Mouse (Mus musculus) heart, embryonic 14.5 days (tissue): ENCODE data around the gene Mndal. TPM values are rescaled to one million over a fixed set of nuclear protein-coding genes. Genes with fewer than 3 reads are reported as not detected.
"Not testable (repeated sequence)": the region's sequence is repeated elsewhere in the genome, so short reads cannot be mapped to it uniquely, and the experiment has no call there.

ENCODE experiments used
- ATAC-seq: fragments of 200-750 bp; cut with Nextera tagmentation; 2 replicates; pipeline ENCODE4 v1.8.0; 2017; ENCODE audit warnings: low read depth, moderate TSS enrichment; ENCODE audit not compliant: insufficient number of reproducible peaks, insufficient read depth, low FRiP score
- H3K27ac ChIP-seq, 2 experiments: fragments of 200-500 bp in 1 of 2; fragments of 300-500 bp in 1 of 2; sonication (generic) in 1 of 2; replicated peaks in 1 of 2; 2 replicates each; pipeline ENCODE4 v1.5.1; 2012 to 2014; ENCODE audit warnings: low read depth in 2 of 2, low read length in 2 of 2, control low read depth in 1 of 2, mild to moderate bottlenecking in 1 of 2, mixed read lengths in 1 of 2; ENCODE audit not compliant: control insufficient read depth in 1 of 2, insufficient read depth in 1 of 2
- H3K27me3 ChIP-seq: fragments of 300-500 bp; sonication (generic); 2 replicates; pipeline ENCODE4 v1.6.1; 2014; ENCODE audit warnings: mild to moderate bottlenecking, low read length, control low read depth; ENCODE audit not compliant: control insufficient read depth, insufficient read depth
- H3K36me3 ChIP-seq: fragments of 300-500 bp; sonication (generic); 2 replicates; pipeline ENCODE4 v1.6.1; 2014; ENCODE audit warnings: mild to moderate bottlenecking, control low read depth, low read length, mixed read lengths; ENCODE audit not compliant: control insufficient read depth, insufficient read depth
- H3K4me1 ChIP-seq, 2 experiments: fragments of 200-500 bp in 1 of 2; fragments of 300-500 bp in 1 of 2; sonication (generic) in 1 of 2; 2 replicates each; pipeline ENCODE4 v1.6.1; 2012 to 2014; ENCODE audit warnings: low read length in 2 of 2, control low read depth in 1 of 2, mixed read lengths in 1 of 2; ENCODE audit not compliant: control insufficient read depth in 2 of 2, insufficient read depth in 2 of 2
- H3K4me2 ChIP-seq: fragments of 300-500 bp; sonication (generic); 2 replicates; pipeline ENCODE4 v1.6.1; 2014; ENCODE audit warnings: mild to moderate bottlenecking, low read length
- H3K4me3 ChIP-seq, 2 experiments: fragments of 200-500 bp in 1 of 2; fragments of 300-500 bp in 1 of 2; sonication (generic) in 1 of 2; 2 replicates each; pipeline ENCODE4 v1.5.1; 2012 to 2014; ENCODE audit warnings: low read length in 2 of 2, mild to moderate bottlenecking in 2 of 2, control low read depth in 1 of 2, low read depth in 1 of 2, moderate library complexity in 1 of 2; ENCODE audit not compliant: control insufficient read depth in 1 of 2, insufficient read depth in 1 of 2
- H3K9ac ChIP-seq: fragments of 300-500 bp; sonication (generic); 2 replicates; pipeline ENCODE4 v1.6.1; 2014; ENCODE audit warnings: mild to moderate bottlenecking, low read length
- H3K9me3 ChIP-seq: fragments of 300-500 bp; sonication (generic); 2 replicates; pipeline ENCODE4 v1.6.1; 2016; ENCODE audit warnings: low read length, control low read depth; ENCODE audit not compliant: control insufficient read depth
- WGBS: fragments of 180-500 bp; shearing (Covaris S2); extraction: QIAGEN DNeasy Blood & Tissue Kit; methylation state at CpG from one replicate; pipeline ENCODE4 v1.1.7; 2014; 5-methylcytosine and 5-hydroxymethylcytosine counted together
- polyA plus RNA-seq: library from polyadenylated mRNA; unstranded; fragments of >200 nt; fragmentation: Nextera tagmentation; extraction: Ambion mirVana; gene quantifications from 2 replicates; pipeline ENCODE4 v1.2.1, GENCODE M21; 2014

Gene Mndal
- polyA plus RNA-seq, 1 experiment from 2014 or later: 3.1 TPM

GRCm38 (mm10) chr1:173913256-173913791 lies 29.0 kb downstream of the Mndal start:
- ATAC-seq, H3K27ac ChIP-seq, H3K4me2 ChIP-seq, H3K4me3 ChIP-seq, H3K9ac ChIP-seq, H3K9me3 ChIP-seq, H3K4me1 ChIP-seq, H3K36me3 ChIP-seq, H3K27me3 ChIP-seq: not testable (repeated sequence)

- 66% methylated on average over 6 of the region's 6 CpGs for WGBS
- H3K36me3 ChIP-seq, H3K27ac ChIP-seq, ATAC-seq, H3K4me2 ChIP-seq, H3K27me3 ChIP-seq, H3K9me3 ChIP-seq, H3K4me1 ChIP-seq, H3K9ac ChIP-seq, H3K4me3 ChIP-seq: not testable (repeated sequence)
Observed at GRCm38 (mm10) chr1:173912548-173913255, 29.6 kb downstream of the Mndal start, which contains the start of gene Ifi211. TSS of gene Ifi211 (minus strand) at chr1:173913046.

- Histone ChIP-seq H3K36me3 (no peaks in the 10 kb centered on the region), H3K4me3 (no peak overlapping the region), H3K27me3 (no peaks in the 10 kb centered on the region), H3K27ac (no peak overlapping the region), H3K4me2 (no peak overlapping the region), H3K9me3 (no peaks in the 10 kb centered on the region), H3K4me1 (no peaks in the 10 kb centered on the region), H3K9ac (no peak overlapping the region)
- WGBS: 84% methylated on average over 2 of the region's 2 CpGs
- ATAC-seq: no peak
Observed at GRCm38 (mm10) chr1:173911808-173912464, 30.4 kb downstream of the Mndal start.

- not testable (repeated sequence) for H3K36me3 ChIP-seq, H3K9ac ChIP-seq, ATAC-seq, H3K9me3 ChIP-seq, H3K4me3 ChIP-seq, H3K4me2 ChIP-seq, H3K27ac ChIP-seq, H3K4me1 ChIP-seq, H3K27me3 ChIP-seq
Observed at GRCm38 (mm10) chr1:173908390-173908789, 33.9 kb downstream of the Mndal start.

GRCm38 (mm10) chr1:173905885-173906284 lies 36.4 kb downstream of the Mndal start:
- 79% methylated on average over 4 of the region's 4 CpGs for WGBS
- H3K9ac ChIP-seq, ATAC-seq, H3K36me3 ChIP-seq, H3K4me2 ChIP-seq, H3K4me3 ChIP-seq, H3K4me1 ChIP-seq, H3K27ac ChIP-seq, H3K9me3 ChIP-seq, H3K27me3 ChIP-seq: not testable (repeated sequence)

- H3K4me2 ChIP-seq, H3K27ac ChIP-seq, H3K4me3 ChIP-seq, H3K9ac ChIP-seq, ATAC-seq, H3K4me1 ChIP-seq, H3K9me3 ChIP-seq, H3K27me3 ChIP-seq, H3K36me3 ChIP-seq: not testable (repeated sequence)
Observed at GRCm38 (mm10) chr1:173889741-173890140, 52.5 kb downstream of the Mndal start.

- not testable (repeated sequence) for H3K27ac ChIP-seq, H3K4me1 ChIP-seq, ATAC-seq, H3K9ac ChIP-seq, H3K9me3 ChIP-seq, H3K27me3 ChIP-seq, H3K4me2 ChIP-seq, H3K36me3 ChIP-seq, H3K4me3 ChIP-seq
- 83% methylated on average over 1 of the region's 2 CpGs for WGBS
Observed at GRCm38 (mm10) chr1:173887026-173887787, 55.1 kb downstream of the Mndal start.
